Mouse (Mus musculus) hindbrain, postnatal 0 days (tissue): ENCODE results near the gene Selenbp1. TPM values are rescaled to one million over a fixed set of nuclear protein-coding genes. Genes with fewer than 3 reads are reported as not detected.

ENCODE experiments used
- ATAC-seq: fragments of 200-750 bp; cut with Nextera tagmentation; 2 replicates; pipeline ENCODE4 v1.8.0; 2017; ENCODE audit warnings: mild to moderate bottlenecking, moderate TSS enrichment, moderate library complexity
- DNase-seq: peaks from one replicate; pipeline ENCODE4 v3.0.0-alpha.2; 2015; ENCODE audit warnings: low spot score
- H3K27ac ChIP-seq: fragments of 300-500 bp; sonication (generic); 2 replicates; pipeline ENCODE4 v1.5.1; 2014; ENCODE audit warnings: mild to moderate bottlenecking
- H3K27me3 ChIP-seq: fragments of 300-500 bp; sonication (generic); 2 replicates; pipeline ENCODE4 v1.6.1; 2014; ENCODE audit warnings: low read length, mixed read lengths; ENCODE audit not compliant: insufficient read depth
- H3K36me3 ChIP-seq: fragments of 300-500 bp; sonication (generic); 2 replicates; pipeline ENCODE4 v1.6.1; 2014; ENCODE audit warnings: low read length, mixed read lengths; ENCODE audit not compliant: insufficient read depth
- H3K4me1 ChIP-seq: fragments of 300-500 bp; sonication (generic); 2 replicates; pipeline ENCODE4 v1.6.1; 2014; ENCODE audit warnings: antibody characterized with exemption, low read length, mixed read lengths; ENCODE audit not compliant: insufficient read depth
- H3K4me2 ChIP-seq: fragments of 300-500 bp; sonication (generic); 2 replicates; pipeline ENCODE4 v1.6.1; 2014; ENCODE audit warnings: low read depth, mild to moderate bottlenecking, low read length, moderate library complexity, mixed read lengths
- H3K4me3 ChIP-seq: fragments of 300-500 bp; sonication (generic); 2 replicates; pipeline ENCODE4 v1.5.1; 2014; ENCODE audit warnings: low read length
- H3K9ac ChIP-seq: fragments of 300-500 bp; sonication (generic); replicated peaks from 2 replicates; pipeline ENCODE4 v1.6.1; 2014; ENCODE audit warnings: mild to moderate bottlenecking, low read length, moderate library complexity, mixed read lengths
- H3K9me3 ChIP-seq: fragments of 300-500 bp; sonication (generic); 2 replicates; pipeline ENCODE4 v1.6.1; 2016; ENCODE audit warnings: low read length, mixed read lengths
- CTCF ChIP-seq: IDR thresholded peaks from 2 replicates; pipeline ENCODE4 v1.5.1; 2016; ENCODE audit warnings: antibody characterized with exemption, control low read depth, low read depth
- WGBS: fragments of 180-500 bp; shearing (Covaris S2); extraction: QIAGEN DNeasy Blood & Tissue Kit; methylation state at CpG from one replicate; pipeline ENCODE4 v1.1.7; 2014; 5-methylcytosine and 5-hydroxymethylcytosine counted together
- polyA plus RNA-seq: library from polyadenylated mRNA; unstranded; fragments of >200 nt; fragmentation: Nextera tagmentation; extraction: Ambion mirVana; gene quantifications from 2 replicates; pipeline ENCODE4 v1.2.1, GENCODE M21; 2015
- total RNA-seq: library from RNA; depleted of rRNA; stranded (reverse); fragments of >200 nt; gene quantifications from 2 replicates; pipeline ENCODE4 v1.2.3, GENCODE M21; 2014

Gene Selenbp1
- total and polyA plus RNA-seq, 2 experiments from 2014 or later: 19.9 to 36.5 TPM

DNA sequence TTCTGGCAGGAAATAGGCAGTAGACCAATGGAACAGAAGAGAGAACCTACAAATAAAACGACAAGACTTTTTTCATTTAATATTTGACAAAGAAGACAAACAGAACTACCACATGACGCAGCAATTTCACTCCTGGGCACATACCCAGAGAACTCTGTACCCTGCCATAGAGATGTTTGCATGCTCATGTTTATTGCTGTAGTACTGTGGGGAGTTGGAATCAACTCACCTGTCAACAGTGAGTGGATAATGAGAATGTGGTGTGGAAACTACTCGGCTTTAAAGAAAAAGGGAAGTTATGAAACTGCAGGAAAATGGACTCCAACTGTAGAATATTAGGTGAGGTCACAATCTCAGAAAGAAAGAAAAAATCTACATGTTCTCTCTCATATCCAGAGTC lies 16.8 kb downstream of the Selenbp1 start:
- no peak overlapping the region for H3K27ac ChIP-seq
- WGBS: 83% methylated on average over 3 of the region's 3 CpGs
- no peak for TF ChIP-seq CTCF
- peaks cover 10% of the 10 kb centered on the region for H3K4me1 ChIP-seq
- no peaks in the 10 kb centered on the region for H3K27me3 ChIP-seq
- ATAC-seq: no peak
- no peak overlapping the region for H3K4me3 ChIP-seq
- H3K9me3 ChIP-seq: no peaks in the 10 kb centered on the region
- H3K4me2 ChIP-seq: no peak overlapping the region
- no peak overlapping the region for H3K9ac ChIP-seq
- no peaks in the 10 kb centered on the region for H3K36me3 ChIP-seq
- DNase-seq: no peak

DNA sequence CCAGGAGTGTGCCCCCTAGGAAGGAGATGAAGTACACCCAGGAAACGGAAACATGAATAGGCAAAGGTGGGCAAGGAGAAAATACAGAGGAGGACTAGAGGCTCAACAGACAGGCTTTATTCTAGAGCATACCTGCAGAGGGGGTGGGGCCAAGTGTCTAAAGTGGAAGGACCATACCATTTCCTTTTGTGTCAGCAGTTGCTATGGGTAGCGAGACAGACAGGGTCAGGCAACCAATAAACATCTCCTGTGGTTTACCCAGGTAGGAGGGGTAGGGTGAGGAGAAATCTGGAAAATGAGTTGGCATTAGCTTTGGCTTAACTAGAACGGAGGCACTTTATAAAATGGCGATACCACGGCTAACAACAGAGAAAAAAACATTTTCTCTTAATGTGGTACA lies 19.9 kb downstream of the Selenbp1 start:
- Histone ChIP-seq H3K27ac (peak overlapping the region; percentile 99), H3K36me3 (peaks cover 14% of the 10 kb centered on the region), H3K4me2 (peak overlapping the region; percentile 68), H3K9ac (no peak overlapping the region), H3K4me3 (peak overlapping the region; percentile 84), H3K4me1 (peaks cover 15% of the 10 kb centered on the region), H3K9me3 (no peaks in the 10 kb centered on the region), H3K27me3 (no peaks in the 10 kb centered on the region)
- ATAC-seq (peak; percentile 8; the same call in 1 of the 2 replicates), DNase-seq (peak; percentile 62)
- TF ChIP-seq CTCF: peak; percentile 23; the same call in 1 of the 2 replicates
- WGBS: 56% methylated on average over 5 of the region's 5 CpGs

- peak overlapping the region; percentile 99 for H3K27ac ChIP-seq
- H3K36me3 ChIP-seq: peaks cover 20% of the 10 kb centered on the region
- no peaks in the 10 kb centered on the region for H3K27me3 ChIP-seq
- H3K9me3 ChIP-seq: no peaks in the 10 kb centered on the region
- TF ChIP-seq CTCF: no peak
- H3K4me1 ChIP-seq: peaks cover 15% of the 10 kb centered on the region
- 11% methylated on average over 9 of the region's 9 CpGs for WGBS
- peak overlapping the region; percentile 95 for H3K9ac ChIP-seq
- DNase-seq: no peak
- no peak for ATAC-seq
- peak overlapping the region; percentile 68 for H3K4me2 ChIP-seq
- H3K4me3 ChIP-seq: peak overlapping the region; percentile 84
Observed at GRCm38 (mm10) chr3:94953384-94953763, 20.5 kb downstream of the Selenbp1 start.

- H3K9ac ChIP-seq: peak within 1 kb of the TSS; percentile 95
- DNase-seq: peak; percentile 98
- no peaks in the 10 kb centered on the region for H3K27me3 ChIP-seq
- no peak; the same call in 1 of the 2 replicates for TF ChIP-seq CTCF
- H3K4me3 ChIP-seq: peak within 1 kb of the TSS; percentile 84
- H3K27ac ChIP-seq: peak within 1 kb of the TSS; percentile 99
- peak; percentile 97 for ATAC-seq
- peaks cover 15% of the 10 kb centered on the region for H3K4me1 ChIP-seq
- peak within 1 kb of the TSS; percentile 68 for H3K4me2 ChIP-seq
- WGBS: under 1% methylated on average over 48 of the region's 50 CpGs
- H3K36me3 ChIP-seq: peaks cover 23% of the 10 kb centered on the region
- H3K9me3 ChIP-seq: no peaks in the 10 kb centered on the region
Observed at GRCm38 (mm10) chr3:94953764-94954616, 21.1 kb downstream of the Selenbp1 start, which contains the start of gene Rfx5. Gene Rfx5 (plus strand): TSS chr3:94954075.

GRCm38 (mm10) chr3:94958295-94958694 lies 25.4 kb downstream of the Selenbp1 start:
- H3K9ac ChIP-seq: no peak overlapping the region
- TF ChIP-seq CTCF: no peak

DNA sequence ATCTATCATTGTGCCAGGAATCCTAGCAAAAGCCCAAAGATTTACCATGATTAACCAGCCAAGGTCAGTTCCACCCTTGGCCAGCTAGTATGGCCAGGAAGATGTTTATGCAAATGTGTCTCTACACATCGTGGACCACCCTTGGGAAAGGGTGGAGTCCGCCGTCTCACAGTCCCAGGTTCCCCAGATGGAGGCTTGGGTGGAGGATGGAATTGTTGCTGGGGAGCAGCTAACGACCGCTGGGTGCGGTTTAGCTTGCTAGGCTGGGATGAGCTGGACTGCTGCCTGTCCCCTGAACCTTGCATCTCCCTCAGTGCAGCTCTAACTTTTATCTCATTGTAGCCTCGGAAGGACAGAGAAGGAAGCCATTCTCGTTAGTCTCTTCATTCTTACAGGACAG lies 27.0 kb downstream of the Selenbp1 start:
- DNase-seq (no peak), ATAC-seq (no peak)
- 48% methylated on average over 8 of the region's 8 CpGs for WGBS
- no peak for TF ChIP-seq CTCF
- Histone ChIP-seq H3K36me3 (peaks cover 23% of the 10 kb centered on the region), H3K9ac (no peak overlapping the region), H3K27me3 (no peaks in the 10 kb centered on the region), H3K4me3 (no peak overlapping the region), H3K9me3 (no peaks in the 10 kb centered on the region), H3K27ac (no peak overlapping the region), H3K4me2 (no peak overlapping the region), H3K4me1 (peaks cover 3% of the 10 kb centered on the region)

More at GRCm38 (mm10) chr3:94958295-94958694, 25.4 kb downstream of the Selenbp1 start:
- 95% methylated on average over 8 of the region's 8 CpGs for WGBS
- Histone ChIP-seq H3K4me3 (no peak overlapping the region), H3K9me3 (no peaks in the 10 kb centered on the region), H3K36me3 (peaks cover 23% of the 10 kb centered on the region), H3K4me2 (no peak overlapping the region), H3K27ac (no peak overlapping the region), H3K4me1 (peaks cover 6% of the 10 kb centered on the region), H3K27me3 (no peaks in the 10 kb centered on the region)
- DNase-seq: no peak
- no peak for ATAC-seq

DNA sequence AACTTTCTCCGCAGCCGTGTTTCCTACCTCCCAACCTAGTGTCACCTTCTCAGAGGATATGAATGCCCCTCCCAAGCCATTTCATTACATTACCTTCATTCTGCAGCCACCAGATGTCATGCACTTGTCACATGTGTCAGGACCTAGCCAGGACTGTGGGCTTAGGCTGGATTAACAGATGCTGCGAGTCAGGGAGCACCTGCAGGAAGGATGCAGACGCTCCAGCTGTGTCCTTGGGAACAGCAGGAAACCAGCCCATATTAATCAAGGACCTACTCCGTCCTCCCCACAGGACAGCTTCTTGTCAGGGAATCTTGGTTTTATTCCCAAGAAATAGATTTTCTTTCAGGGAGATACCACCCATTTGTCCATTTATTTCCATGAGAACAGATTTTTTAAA lies 27.5 kb downstream of the Selenbp1 start:
- DNase-seq: no peak
- Histone ChIP-seq H3K27me3 (no peaks in the 10 kb centered on the region), H3K4me2 (no peak overlapping the region), H3K9ac (0 out of 2 replicates have a peak overlapping the region, but pooled peaks have one; percentile 9), H3K9me3 (no peaks in the 10 kb centered on the region), H3K36me3 (peaks cover 23% of the 10 kb centered on the region), H3K27ac (no peak overlapping the region), H3K4me1 (no peaks in the 10 kb centered on the region), H3K4me3 (no peak overlapping the region)
- ATAC-seq: 0 out of 2 replicates have a peak, but pooled peaks have one; percentile 34
- TF ChIP-seq CTCF: no peak
- 50% methylated on average over 5 of the region's 5 CpGs for WGBS
